Mouse (Mus musculus): Measurements from ENCODE around the gene Gm6588. TPM values are rescaled to one million over a fixed set of nuclear protein-coding genes. Genes with fewer than 3 reads are reported as not detected.

Gm6588 gene
- polyA plus RNA-seq, 1 experiment from 2014 or later: 0.08 TPM

DNA sequence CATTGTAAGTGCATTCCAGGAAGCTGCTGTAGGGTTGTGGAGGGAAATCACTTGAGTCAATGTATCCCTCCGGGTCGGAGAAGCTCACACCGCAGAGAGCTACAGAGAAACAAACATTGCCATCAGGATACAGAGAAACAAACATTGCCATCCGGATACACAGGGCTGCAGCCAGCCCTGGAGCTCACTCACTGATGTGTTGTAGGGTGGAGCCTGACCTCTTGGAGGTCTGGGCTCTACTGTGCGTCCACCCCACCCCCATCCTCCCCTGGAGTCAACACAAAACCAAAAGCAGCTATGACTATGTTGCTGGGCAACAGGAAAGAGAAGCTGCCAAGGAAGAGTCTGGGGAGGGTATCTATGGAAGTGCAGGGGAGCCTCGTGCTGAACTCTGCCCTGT is 24.2 kb downstream of the Gm6588 start:
- H3K9me3 ChIP-seq: no peaks in the 10 kb centered on the region
- ATAC-seq (ENCODE audit: insufficient number of reproducible peaks, insufficient read depth, low FRiP score, low TSS enrichment, low read depth): no peak
- 55% methylated on average over 6 of the region's 6 CpGs for WGBS

GRCm38 (mm10) chr5:112481946-112482410 is 32.8 kb downstream of the Gm6588 start:
- H3K4me1 ChIP-seq: peaks cover 14% of the 10 kb centered on the region; the same call in 1 of the 2 replicates
- H3K27me3 ChIP-seq: peaks cover 59% of the 10 kb centered on the region
- no peak overlapping the region for H3K9ac ChIP-seq
- ATAC-seq (ENCODE audit: insufficient number of reproducible peaks, insufficient read depth, low FRiP score, low TSS enrichment, low read depth): no peak
- 11% methylated on average over 19 of the region's 19 CpGs for WGBS
- peak overlapping the region; percentile 7; the same call in 1 of the 2 replicates for H3K4me2 ChIP-seq
- H3K9me3 ChIP-seq: no peaks in the 10 kb centered on the region
- H3K4me3 ChIP-seq: no peak overlapping the region
- H3K27ac ChIP-seq: no peak overlapping the region
- no peaks in the 10 kb centered on the region for H3K36me3 ChIP-seq

More for the DNA sequence above, 24.2 kb downstream of the Gm6588 start:
- Histone ChIP-seq H3K4me2 (no peak overlapping the region), H3K4me1 (peaks cover 6% of the 10 kb centered on the region), H3K9ac (no peak overlapping the region), H3K27me3 (peaks cover 9% of the 10 kb centered on the region; the same call in 1 of the 2 replicates), H3K27ac (no peak overlapping the region), H3K36me3 (no peaks in the 10 kb centered on the region), H3K4me3 (no peak overlapping the region)

- WGBS: 55% methylated on average over 13 of the region's 13 CpGs
- no peak overlapping the region for H3K27ac ChIP-seq
- H3K9me3 ChIP-seq: no peaks in the 10 kb centered on the region
- H3K4me1 ChIP-seq: peaks cover 14% of the 10 kb centered on the region; the same call in 1 of the 2 replicates
- peaks cover 64% of the 10 kb centered on the region for H3K27me3 ChIP-seq
- no peak overlapping the region for H3K9ac ChIP-seq
- ATAC-seq (ENCODE audit: insufficient number of reproducible peaks, insufficient read depth, low FRiP score, low TSS enrichment, low read depth): no peak
- H3K4me3 ChIP-seq: no peak overlapping the region
- no peaks in the 10 kb centered on the region for H3K36me3 ChIP-seq
- H3K4me2 ChIP-seq: no peak overlapping the region; the same call in 1 of the 2 replicates
Observed at GRCm38 (mm10) chr5:112482551-112482950, 33.3 kb downstream of the Gm6588 start.

GRCm38 (mm10) chr5:112483030-112483429 is 33.8 kb downstream of the Gm6588 start:
- Histone ChIP-seq H3K27me3 (peaks cover 67% of the 10 kb centered on the region), H3K4me2 (no peak overlapping the region), H3K9ac (no peak overlapping the region), H3K4me1 (peaks cover 14% of the 10 kb centered on the region; the same call in 1 of the 2 replicates), H3K4me3 (no peak overlapping the region), H3K27ac (no peak overlapping the region), H3K9me3 (no peaks in the 10 kb centered on the region), H3K36me3 (no peaks in the 10 kb centered on the region)
- no peak for ATAC-seq (ENCODE audit: insufficient number of reproducible peaks, insufficient read depth, low FRiP score, low TSS enrichment, low read depth)
- WGBS: 83% methylated on average over 8 of the region's 8 CpGs

DNA sequence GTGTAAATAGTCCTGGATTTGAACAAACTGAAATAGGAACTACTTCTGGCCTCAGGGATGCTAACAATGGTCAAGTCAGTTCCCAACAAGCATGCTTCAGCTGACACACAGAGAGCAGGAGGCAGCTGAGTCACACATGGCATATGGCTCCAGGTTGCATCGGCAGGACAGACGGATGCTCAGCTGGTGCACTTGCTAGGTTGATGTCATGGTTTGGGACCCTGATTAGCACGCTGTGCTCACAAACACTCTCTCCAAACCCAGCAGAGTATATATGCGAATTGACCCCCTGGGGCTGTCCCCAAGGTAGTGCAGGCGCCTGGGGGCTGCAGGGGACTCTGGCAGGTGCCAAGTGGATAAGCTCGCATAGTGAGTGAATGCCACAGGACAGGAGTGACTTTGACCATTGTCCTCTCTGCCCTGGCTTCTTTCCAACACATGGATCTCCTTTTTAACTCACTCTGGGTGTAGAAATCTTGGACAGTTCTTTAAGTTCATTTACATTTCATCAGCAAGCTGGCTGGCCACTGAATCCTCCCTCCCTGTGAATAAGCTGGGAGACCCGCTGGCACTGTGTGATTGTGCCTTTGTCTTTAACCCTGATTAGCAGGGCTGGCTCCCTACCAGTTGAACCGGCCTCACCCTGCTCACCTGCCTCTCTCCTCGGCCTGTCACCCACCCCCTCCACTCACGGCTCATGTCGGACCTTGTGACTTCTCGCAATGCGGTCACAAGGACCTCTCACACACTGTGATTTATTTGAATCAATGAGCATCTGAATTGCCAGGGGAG is 35.9 kb downstream of the Gm6588 start:
- Histone ChIP-seq H3K27me3 (peaks cover 61% of the 10 kb centered on the region), H3K27ac (no peak overlapping the region), H3K4me3 (no peak overlapping the region), H3K9ac (no peak overlapping the region), H3K4me1 (peaks cover 14% of the 10 kb centered on the region; the same call in 1 of the 2 replicates), H3K4me2 (no peak overlapping the region), H3K9me3 (no peaks in the 10 kb centered on the region), H3K36me3 (no peaks in the 10 kb centered on the region)
- 19% methylated on average over 13 of the region's 13 CpGs for WGBS
- ATAC-seq (ENCODE audit: insufficient number of reproducible peaks, insufficient read depth, low FRiP score, low TSS enrichment, low read depth): no peak

- no peak overlapping the region for H3K9ac ChIP-seq
- no peak overlapping the region for H3K27ac ChIP-seq
- no peak overlapping the region for H3K4me2 ChIP-seq
- H3K27me3 ChIP-seq: peaks cover 57% of the 10 kb centered on the region
- H3K9me3 ChIP-seq: no peaks in the 10 kb centered on the region
- H3K36me3 ChIP-seq: no peaks in the 10 kb centered on the region
- ATAC-seq (ENCODE audit: insufficient number of reproducible peaks, insufficient read depth, low FRiP score, low TSS enrichment, low read depth): no peak
- peaks cover 12% of the 10 kb centered on the region; the same call in 1 of the 2 replicates for H3K4me1 ChIP-seq
- H3K4me3 ChIP-seq: no peak overlapping the region
- 72% methylated on average over 5 of the region's 5 CpGs for WGBS
Observed at GRCm38 (mm10) chr5:112486415-112486814, 37.2 kb downstream of the Gm6588 start.

- Histone ChIP-seq H3K4me2 (no peak overlapping the region), H3K27me3 (peaks cover 47% of the 10 kb centered on the region), H3K4me3 (no peak overlapping the region), H3K36me3 (no peaks in the 10 kb centered on the region), H3K9me3 (no peaks in the 10 kb centered on the region), H3K4me1 (peaks cover under 1% of the 10 kb centered on the region; the same call in 1 of the 2 replicates), H3K27ac (no peak overlapping the region), H3K9ac (no peak overlapping the region)
- ATAC-seq (ENCODE audit: insufficient number of reproducible peaks, insufficient read depth, low FRiP score, low TSS enrichment, low read depth): no peak
- 91% methylated on average over 1 of the region's 1 CpGs for WGBS
Observed at GRCm38 (mm10) chr5:112487504-112487903, 38.3 kb downstream of the Gm6588 start.

DNA sequence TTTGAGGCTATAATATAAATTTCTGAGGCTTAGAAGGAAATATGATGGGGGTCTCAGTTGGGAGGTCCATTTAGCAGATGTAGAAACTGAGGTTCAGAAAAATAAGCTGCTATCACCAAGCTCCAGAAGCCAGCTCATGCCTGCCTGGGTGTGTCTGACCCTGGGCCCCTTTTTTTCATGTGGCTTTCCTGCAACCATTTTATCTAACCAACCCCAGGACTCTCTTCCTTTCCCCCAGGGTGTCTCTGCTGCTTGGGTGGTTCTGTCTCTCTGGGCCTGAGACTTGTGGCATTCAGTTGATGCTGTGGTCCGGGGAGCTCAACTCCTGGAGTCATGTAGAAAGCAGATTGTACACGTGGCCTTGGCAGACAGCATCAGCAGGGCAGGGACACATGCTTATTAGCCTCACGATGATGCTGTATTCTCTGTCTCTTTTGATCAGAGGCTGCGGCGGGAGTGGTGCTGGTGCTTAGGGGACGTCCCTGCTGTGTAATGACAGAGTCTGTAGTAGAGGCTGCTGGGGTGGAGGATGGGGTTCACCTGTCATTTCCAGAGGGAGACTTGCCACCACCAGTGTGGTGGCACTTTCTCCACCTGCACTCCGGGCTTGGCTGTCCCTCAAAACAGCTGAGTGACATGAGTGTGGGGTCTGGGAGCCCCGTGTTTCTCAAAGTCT is 39.0 kb downstream of the Gm6588 start:
- Histone ChIP-seq H3K9me3 (no peaks in the 10 kb centered on the region), H3K4me1 (no peaks in the 10 kb centered on the region), H3K9ac (no peak overlapping the region), H3K4me3 (no peak overlapping the region), H3K36me3 (no peaks in the 10 kb centered on the region), H3K27me3 (peaks cover 40% of the 10 kb centered on the region), H3K27ac (no peak overlapping the region), H3K4me2 (no peak overlapping the region)
- ATAC-seq (ENCODE audit: insufficient number of reproducible peaks, insufficient read depth, low FRiP score, low TSS enrichment, low read depth): no peak
- WGBS: 44% methylated on average over 8 of the region's 8 CpGs

DNA sequence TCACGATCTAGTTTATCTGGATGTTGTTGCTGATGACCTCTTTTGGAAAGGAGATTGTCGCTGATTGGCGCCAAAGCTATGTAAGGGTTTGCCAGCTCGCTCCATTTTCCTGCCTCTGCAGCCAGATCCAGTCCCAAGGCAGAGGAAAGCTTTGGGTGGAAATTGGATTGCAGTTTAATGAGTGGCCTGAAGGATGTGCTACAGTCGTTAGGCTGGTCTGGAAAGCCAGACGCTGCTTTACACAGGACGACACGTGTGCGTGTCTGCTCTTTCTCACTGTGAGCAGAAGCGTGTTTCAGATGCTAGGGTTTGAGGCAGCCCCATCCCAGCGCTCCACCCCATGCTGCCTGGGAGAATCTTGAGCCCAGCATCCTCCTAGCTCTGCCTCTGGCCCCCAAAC is 42.3 kb downstream of the Gm6588 start:
- WGBS: 54% methylated on average over 11 of the region's 11 CpGs
- ATAC-seq (ENCODE audit: insufficient number of reproducible peaks, insufficient read depth, low FRiP score, low TSS enrichment, low read depth): no peak
- Histone ChIP-seq H3K9me3 (no peaks in the 10 kb centered on the region), H3K4me3 (no peak overlapping the region), H3K4me1 (peaks cover 5% of the 10 kb centered on the region), H3K4me2 (no peak overlapping the region), H3K9ac (no peak overlapping the region), H3K27ac (no peak overlapping the region), H3K36me3 (no peaks in the 10 kb centered on the region), H3K27me3 (peaks cover 13% of the 10 kb centered on the region; the same call in 1 of the 2 replicates)

DNA sequence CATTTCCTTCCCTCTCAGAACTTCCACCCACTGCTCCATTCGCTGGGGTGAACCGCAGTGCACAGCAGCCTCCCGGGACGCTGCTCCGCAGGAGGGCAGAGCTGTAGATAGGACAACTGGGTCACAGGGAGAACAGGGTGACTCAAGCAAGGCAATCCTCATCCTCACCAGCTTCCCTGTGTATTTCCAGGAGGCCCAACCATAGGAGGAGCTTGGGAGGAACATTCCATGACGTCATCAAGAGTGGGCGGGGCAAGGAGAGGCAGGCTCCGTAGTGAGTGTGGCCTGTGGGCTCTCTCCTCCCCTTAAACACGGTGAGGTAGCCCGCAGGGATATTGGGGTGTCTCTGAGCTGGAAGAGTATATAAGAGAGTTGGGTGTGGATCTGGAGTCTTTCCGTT is 44.3 kb downstream of the Gm6588 start:
- Histone ChIP-seq H3K9ac (no peak overlapping the region), H3K4me3 (no peak overlapping the region), H3K27me3 (peaks cover 5% of the 10 kb centered on the region; the same call in 1 of the 2 replicates), H3K27ac (no peak overlapping the region), H3K9me3 (no peaks in the 10 kb centered on the region), H3K4me2 (peak overlapping the region; percentile 22), H3K4me1 (peaks cover 5% of the 10 kb centered on the region), H3K36me3 (no peaks in the 10 kb centered on the region)
- ATAC-seq (ENCODE audit: insufficient number of reproducible peaks, insufficient read depth, low FRiP score, low TSS enrichment, low read depth): no peak
- 35% methylated on average over 11 of the region's 11 CpGs for WGBS

DNA sequence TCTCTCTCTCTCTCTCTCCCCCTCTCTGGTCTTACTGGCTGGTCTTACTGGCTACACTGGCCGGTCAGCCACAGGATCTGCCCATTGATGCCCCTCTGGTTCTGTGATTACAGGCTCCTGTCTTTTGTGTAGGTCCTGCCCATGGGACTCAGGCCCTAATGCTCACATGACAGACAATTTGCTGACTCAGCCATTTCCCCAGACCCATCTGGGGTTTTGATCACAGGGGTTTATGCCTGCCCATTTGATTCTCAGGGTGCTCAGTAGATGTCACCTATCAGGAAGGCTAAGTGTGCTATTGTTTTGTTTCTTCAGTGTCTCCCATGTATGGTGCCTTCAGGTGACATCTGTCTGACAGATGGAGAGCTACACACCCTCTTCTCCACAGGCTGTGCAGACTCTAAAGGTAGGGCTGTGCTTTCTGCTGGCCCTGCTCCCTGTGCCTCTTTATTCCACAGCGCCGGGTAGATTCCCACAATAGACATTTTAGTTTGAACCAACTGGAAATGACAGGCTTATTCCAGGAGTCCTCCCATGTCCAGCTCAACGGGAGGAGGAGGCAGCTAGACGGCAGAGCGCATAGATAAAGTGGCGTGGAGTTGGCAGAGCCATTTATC is 47.6 kb downstream of the Gm6588 start:
- no peak for ATAC-seq (ENCODE audit: insufficient number of reproducible peaks, insufficient read depth, low FRiP score, low TSS enrichment, low read depth)
- Histone ChIP-seq H3K4me2 (no peak overlapping the region), H3K9ac (0 out of 2 replicates have a peak overlapping the region, but pooled peaks have one; percentile 11), H3K9me3 (no peaks in the 10 kb centered on the region), H3K27ac (no peak overlapping the region), H3K4me1 (peaks cover 13% of the 10 kb centered on the region), H3K36me3 (no peaks in the 10 kb centered on the region), H3K27me3 (peaks cover 5% of the 10 kb centered on the region; the same call in 1 of the 2 replicates), H3K4me3 (no peak overlapping the region)
- WGBS: 86% methylated on average over 7 of the region's 7 CpGs

Data from embryonic facial prominence, embryonic 13.5 days (tissue).